Mouse (Mus musculus) gastrocnemius, adult 18-20 months (tissue): ENCODE results near the gene Usp43. TPM values are rescaled to one million over a fixed set of nuclear protein-coding genes. Genes with fewer than 3 reads are reported as not detected.

Source experiments
- DNase-seq: peaks from one replicate; pipeline ENCODE4 v3.0.0; 2021; ENCODE audit warnings: low spot score
- total RNA-seq, 2 experiments: library from RNA; stranded (reverse); gene quantifications; 2 replicates each; pipeline ENCODE4 v1.2.3; 2021

The Usp43 gene
- total RNA-seq, 2 experiments from 2014 or later = 0.40 to 0.57 TPM

DNA sequence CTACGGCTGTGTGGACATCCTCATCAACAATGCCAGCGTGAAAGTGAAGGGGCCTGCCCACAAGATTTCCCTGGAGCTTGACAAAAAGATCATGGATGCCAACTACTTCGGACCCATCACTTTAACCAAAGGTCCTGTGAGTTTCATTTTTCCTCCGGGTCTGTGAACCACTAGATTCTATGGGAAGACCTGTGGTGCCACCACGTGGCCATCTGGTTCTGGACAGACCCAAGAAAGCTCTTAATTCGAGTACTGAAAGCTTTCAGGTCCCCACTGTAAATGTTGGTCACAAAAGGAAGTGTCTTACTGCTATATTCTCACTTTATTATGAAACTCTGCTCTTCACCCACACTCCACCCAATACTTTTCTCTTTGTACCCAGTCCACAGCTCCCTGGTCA is 110.4 kb downstream of the Usp43 start:
- peak; percentile 41 for DNase-seq

DNA sequence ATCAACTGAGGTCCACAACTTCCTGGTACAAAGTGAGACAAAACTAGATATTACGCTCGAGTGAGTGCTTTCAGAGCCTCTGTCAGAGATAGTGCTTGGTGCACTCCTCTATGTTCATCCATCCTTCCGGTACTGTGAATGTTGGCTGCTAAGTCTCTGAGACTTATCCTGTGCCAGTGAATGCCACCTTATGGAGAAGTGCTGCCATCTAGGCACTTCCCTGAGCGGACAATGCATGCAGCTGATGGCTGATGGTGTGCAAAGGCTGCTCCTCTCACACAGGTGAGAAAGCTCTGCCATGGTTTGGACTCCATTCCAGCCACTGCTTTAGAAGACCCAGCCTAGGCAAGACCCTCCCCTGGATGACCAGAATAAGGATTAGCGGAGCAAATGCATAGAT is 113.9 kb downstream of the Usp43 start:
- DNase-seq = no peak

DNA sequence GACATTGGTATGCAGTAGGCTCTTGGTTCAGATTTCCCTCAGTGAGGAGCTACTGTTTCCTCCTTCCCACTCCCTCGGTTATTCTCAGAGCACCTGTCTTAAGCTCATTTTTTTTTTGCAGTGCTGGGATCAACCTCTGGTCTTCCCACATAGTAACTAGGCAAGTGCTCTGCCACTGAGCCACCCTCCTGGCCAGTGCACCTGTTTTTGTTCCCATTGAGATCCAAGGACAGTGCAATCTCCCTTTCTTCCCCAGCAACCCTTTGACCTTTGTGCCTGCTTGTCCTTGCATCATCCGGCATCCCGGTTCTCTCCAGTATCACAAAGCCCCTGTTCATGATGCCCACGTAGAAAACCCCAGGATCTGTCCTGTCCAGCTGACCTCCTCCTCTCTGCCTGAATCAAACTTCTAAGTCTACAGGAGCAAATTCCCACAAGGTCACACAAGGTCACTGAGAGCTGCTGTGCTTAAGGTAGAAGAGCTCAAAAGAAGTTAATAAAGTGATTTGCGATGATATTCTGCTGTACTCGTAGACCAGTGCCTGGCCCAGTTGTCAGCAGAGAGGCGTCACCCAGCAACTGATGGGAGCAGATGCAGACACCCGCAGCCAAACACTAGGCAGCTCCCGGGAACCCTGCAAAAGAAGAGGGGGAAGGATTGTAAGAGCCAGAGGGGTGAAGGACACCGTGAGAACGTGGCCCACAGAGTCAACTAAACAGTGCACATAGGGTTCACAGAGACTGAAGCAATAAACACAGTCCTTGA is 114.9 kb downstream of the Usp43 start:
- DNase-seq = no peak

DNA sequence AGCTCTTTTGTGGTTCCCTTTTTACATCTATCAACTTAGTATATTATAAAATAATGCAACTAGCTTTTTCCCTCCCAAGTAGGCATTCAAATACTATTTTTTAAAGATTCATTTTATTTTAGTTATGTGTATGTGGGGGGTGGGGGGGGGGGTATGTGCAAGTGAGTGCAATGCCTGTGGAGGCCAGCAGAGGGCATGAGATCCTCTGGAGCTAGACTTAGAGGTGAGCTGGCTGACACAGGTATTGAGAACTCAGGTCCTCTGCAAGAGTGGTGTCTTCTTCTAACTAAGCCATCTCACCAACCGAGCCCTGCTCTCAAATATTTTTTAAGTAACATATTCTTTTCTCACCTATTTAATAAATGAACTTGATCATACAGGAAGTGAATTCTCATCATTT is 116.4 kb downstream of the Usp43 start:
- no peak for DNase-seq

Other genes starting within 250 kb of the Usp43 start
- gene Rcvrn, start 226.8 kb downstream of the Usp43 start, total RNA-seq = under 1 TPM in 1 of 2 experiments, not detected in 1; 0.21 TPM
- under 1 TPM; 0.43 to 0.59 TPM for gene Glp2r, start 151.0 kb downstream of the Usp43 start, total RNA-seq
- gene Gsg1l2, start 147.5 kb downstream of the Usp43 start, total RNA-seq = not detected
- 100 to 1,000 TPM; 224 to 340 TPM for gene Dhrs7c, start 124.0 kb downstream of the Usp43 start, total RNA-seq
- gene Cfap52, start 43.5 kb upstream of the Usp43 start, total RNA-seq = 1 to 10 TPM; 1.7 to 6.1 TPM
- 10 to 100 TPM; 22.6 to 25.3 TPM for gene Stx8, start 44.0 kb upstream of the Usp43 start, total RNA-seq